Mouse (Mus musculus): Measurements from ENCODE around the gene Tas1r1.

Tas1r1 gene

GRCm38 (mm10) chr4:152038225-152038984 lies at the start of gene Tas1r1:
Gene Tas1r1 (minus strand): TSS chr4:152038568.
- no peak for DNase-seq (ENCODE audit: low spot score in 2 of 2)

GRCm38 (mm10) chr4:152088133-152088532 lies 49.8 kb upstream of the Tas1r1 start:
- no peak for DNase-seq (ENCODE audit: low spot score in 2 of 2)

- no peak for DNase-seq (ENCODE audit: low spot score in 2 of 2)
Observed at GRCm38 (mm10) chr4:152087211-152088081, 49.1 kb upstream of the Tas1r1 start.

- no peak for DNase-seq (ENCODE audit: low spot score in 2 of 2)
Observed at GRCm38 (mm10) chr4:152086505-152087210, 48.3 kb upstream of the Tas1r1 start.

GRCm38 (mm10) chr4:152084616-152085015 lies 46.2 kb upstream of the Tas1r1 start:
- DNase-seq (ENCODE audit: low spot score in 2 of 2), result no peak

GRCm38 (mm10) chr4:152083611-152084220 lies 45.3 kb upstream of the Tas1r1 start:
- no peak for DNase-seq (ENCODE audit: low spot score in 2 of 2)

- no peak for DNase-seq (ENCODE audit: low spot score in 2 of 2)
Observed at GRCm38 (mm10) chr4:152079931-152080330, 41.6 kb upstream of the Tas1r1 start.

- no peak for DNase-seq (ENCODE audit: low spot score in 2 of 2)
Observed at GRCm38 (mm10) chr4:152079261-152079660, 40.9 kb upstream of the Tas1r1 start.

- no peak for DNase-seq (ENCODE audit: low spot score in 2 of 2)
Observed at GRCm38 (mm10) chr4:152078105-152078530, 39.8 kb upstream of the Tas1r1 start.

GRCm38 (mm10) chr4:152077191-152077590 lies 38.8 kb upstream of the Tas1r1 start:
- DNase-seq (ENCODE audit: low spot score in 2 of 2), result no peak

GRCm38 (mm10) chr4:152074548-152074947 lies 36.2 kb upstream of the Tas1r1 start:
- no peak for DNase-seq (ENCODE audit: low spot score in 2 of 2)

- DNase-seq (ENCODE audit: low spot score in 2 of 2), result no peak
Observed at GRCm38 (mm10) chr4:152073715-152074114, 35.3 kb upstream of the Tas1r1 start.

GRCm38 (mm10) chr4:152072655-152073054 lies 34.3 kb upstream of the Tas1r1 start:
- DNase-seq (ENCODE audit: low spot score in 2 of 2), result no peak

- peak in 1 of 2 experiments; percentile 57 for DNase-seq (ENCODE audit: low spot score in 2 of 2)
Observed at GRCm38 (mm10) chr4:152072121-152072601, 33.8 kb upstream of the Tas1r1 start, which contains the start of gene Plekhg5. Gene Plekhg5 (plus strand): TSS chr4:152072498.

GRCm38 (mm10) chr4:152070494-152071396 lies 32.4 kb upstream of the Tas1r1 start:
- no peak for DNase-seq (ENCODE audit: low spot score in 2 of 2)

GRCm38 (mm10) chr4:152069245-152069644 lies 30.9 kb upstream of the Tas1r1 start:
- DNase-seq (ENCODE audit: low spot score in 2 of 2), result no peak

GRCm38 (mm10) chr4:152068166-152068724 lies 29.9 kb upstream of the Tas1r1 start:
- no peak for DNase-seq (ENCODE audit: low spot score in 2 of 2)

- no peak for DNase-seq (ENCODE audit: low spot score in 2 of 2)
Observed at GRCm38 (mm10) chr4:152067280-152067679, 28.9 kb upstream of the Tas1r1 start.

GRCm38 (mm10) chr4:152062390-152063110 lies 24.2 kb upstream of the Tas1r1 start:
- DNase-seq (ENCODE audit: low spot score in 2 of 2), result no peak

All from cerebellum, postnatal 4 days (tissue).